Mouse (Mus musculus): ENCODE results near the gene Emp1. TPM values are rescaled to one million over a fixed set of nuclear protein-coding genes. Genes with fewer than 3 reads are reported as not detected.

The Emp1 gene
- 10 to 100 TPM; 47.3 to 59.7 TPM for total RNA-seq (2021)
- long read RNA-seq, experiment 1, partial matches to known transcripts = 7 of 8 reads
- long read RNA-seq, experiment 1, other reads (novel, unspliced or antisense) = 0 of 8 reads
- long read RNA-seq, experiment 2, transcript Emp1-201 (5 exons, 2,721 nt) = major isoform, 6 of 14 reads
- long read RNA-seq, experiment 2, partial matches to known transcripts = 8 of 14 reads
- long read RNA-seq, experiment 2, other reads (novel, unspliced or antisense) = 0 of 14 reads

- peak; percentile 84 for DNase-seq
Observed at GRCm38 (mm10) chr6:135362459-135363159, at the start of gene Emp1. Emp1 (plus strand) TSS chr6:135362545.

GRCm38 (mm10) chr6:135313981-135314380, 48.4 kb upstream of the Emp1 start:
- peak; percentile 75 for DNase-seq

GRCm38 (mm10) chr6:135316141-135316540, 46.2 kb upstream of the Emp1 start:
- DNase-seq = no peak

- no peak for DNase-seq
Observed at GRCm38 (mm10) chr6:135319431-135319933, 42.9 kb upstream of the Emp1 start.

GRCm38 (mm10) chr6:135322749-135323148, 39.6 kb upstream of the Emp1 start:
- DNase-seq = peak; percentile 30

GRCm38 (mm10) chr6:135323311-135323982, 38.9 kb upstream of the Emp1 start:
- peak; percentile 68 for DNase-seq

- DNase-seq = no peak
Observed at GRCm38 (mm10) chr6:135324111-135324510, 38.2 kb upstream of the Emp1 start.

GRCm38 (mm10) chr6:135324686-135325300, 37.6 kb upstream of the Emp1 start:
- no peak for DNase-seq

- DNase-seq = no peak
Observed at GRCm38 (mm10) chr6:135326847-135327246, 35.5 kb upstream of the Emp1 start.

GRCm38 (mm10) chr6:135331916-135332315, 30.4 kb upstream of the Emp1 start:
- DNase-seq = no peak

- DNase-seq = peak; percentile 23
Observed at GRCm38 (mm10) chr6:135332737-135333281, 29.5 kb upstream of the Emp1 start.

GRCm38 (mm10) chr6:135333994-135334651, 28.2 kb upstream of the Emp1 start:
- peak; percentile 70 for DNase-seq

- DNase-seq = peak; percentile 37
Observed at GRCm38 (mm10) chr6:135336376-135336775, 26.0 kb upstream of the Emp1 start.

GRCm38 (mm10) chr6:135340355-135341075, 21.8 kb upstream of the Emp1 start:
- peak; percentile 56 for DNase-seq

- DNase-seq = no peak
Observed at GRCm38 (mm10) chr6:135341076-135341378, 21.3 kb upstream of the Emp1 start.

GRCm38 (mm10) chr6:135351638-135352302, 10.6 kb upstream of the Emp1 start:
- no peak for DNase-seq

- no peak for DNase-seq
Observed at GRCm38 (mm10) chr6:135352537-135352936, 9.8 kb upstream of the Emp1 start.

- no peak for DNase-seq
Observed at GRCm38 (mm10) chr6:135354953-135355352, 7.4 kb upstream of the Emp1 start.

- DNase-seq = no peak
Observed at GRCm38 (mm10) chr6:135360331-135360730, 2.0 kb upstream of the Emp1 start.

GRCm38 (mm10) chr6:135362098-135362458, 267 bp upstream of the Emp1 start:
- no peak for DNase-seq
